Mouse (Mus musculus): ENCODE measurements around the gene Psmd5.
"Not testable (repeated sequence)": the region's sequence is repeated elsewhere in the genome, so short reads cannot be mapped to it uniquely, and the experiment has no call there.

The Psmd5 gene

DNA sequence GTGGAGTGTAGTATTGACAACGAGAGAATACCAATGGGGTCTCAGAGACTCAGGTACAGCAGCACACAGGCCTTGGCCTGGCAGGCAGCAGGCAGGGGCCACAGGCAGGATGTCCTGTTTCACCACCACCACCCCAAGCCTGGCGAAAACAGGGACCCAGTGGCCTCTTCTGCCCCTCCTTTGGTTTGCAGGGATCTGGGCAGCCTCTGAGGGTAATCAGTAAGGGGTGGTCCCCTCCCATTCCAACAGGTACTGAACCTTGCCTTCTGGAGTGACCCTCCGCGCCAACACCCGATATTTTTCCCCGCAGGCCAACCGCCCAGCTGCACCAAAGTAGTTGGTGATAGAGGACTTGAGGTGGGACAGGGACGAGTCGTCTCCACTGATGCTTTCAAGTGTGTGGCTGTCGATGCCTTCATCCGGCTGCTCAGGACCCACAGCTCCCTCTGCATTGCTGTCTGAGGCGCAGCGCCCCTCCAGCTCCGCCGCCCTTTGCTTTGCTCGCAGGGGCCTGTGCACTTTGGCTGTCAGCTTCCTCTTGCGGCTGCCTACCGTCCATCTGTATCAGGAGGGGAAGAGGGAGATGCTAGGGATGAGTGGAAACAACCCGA, 20.8 kb upstream of the Psmd5 start:
- no peak for DNase-seq (ENCODE audit: low spot score)

DNA sequence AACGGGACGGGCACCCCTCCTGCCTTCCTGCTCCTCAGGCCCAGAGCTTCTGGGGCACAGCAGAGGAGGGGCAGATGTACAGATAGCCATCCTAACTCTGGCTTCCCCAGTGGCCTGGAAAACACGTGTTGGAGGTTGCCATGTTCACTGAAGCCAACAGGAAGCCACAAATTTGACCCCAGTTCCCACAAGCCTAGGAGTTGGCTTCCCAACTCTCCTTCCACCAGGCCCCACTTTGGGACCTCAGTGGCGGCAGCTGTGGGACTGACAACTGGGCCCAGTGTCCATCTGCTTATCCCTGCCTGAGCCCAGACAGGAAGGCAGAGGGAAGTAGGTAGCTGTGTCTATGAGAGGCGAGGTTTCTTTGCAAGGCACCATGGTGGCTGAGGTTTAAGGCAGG, 19.2 kb upstream of the Psmd5 start:
- DNase-seq (ENCODE audit: low spot score), result no peak

DNA sequence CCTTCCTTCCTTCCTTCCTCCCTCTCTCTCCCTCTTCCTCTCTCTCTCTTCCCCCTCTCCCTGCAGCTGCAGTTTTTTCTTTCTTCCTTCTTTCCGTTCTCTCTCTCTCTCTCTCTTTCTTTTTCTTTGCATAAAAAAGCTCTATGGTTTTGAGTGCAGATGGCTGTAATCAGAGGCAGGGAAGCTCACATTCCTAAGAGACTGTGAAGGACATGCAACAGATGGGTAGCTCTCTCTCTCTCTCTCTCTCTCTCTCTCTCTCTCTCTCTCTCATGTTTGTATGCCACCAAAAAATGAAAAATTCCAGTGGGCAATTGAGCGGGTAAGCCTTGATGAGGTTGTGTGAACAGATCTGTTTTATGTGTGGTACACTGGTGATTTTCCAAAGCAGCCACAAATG, 9.4 kb upstream of the Psmd5 start:
- DNase-seq (ENCODE audit: low spot score), result no peak

DNA sequence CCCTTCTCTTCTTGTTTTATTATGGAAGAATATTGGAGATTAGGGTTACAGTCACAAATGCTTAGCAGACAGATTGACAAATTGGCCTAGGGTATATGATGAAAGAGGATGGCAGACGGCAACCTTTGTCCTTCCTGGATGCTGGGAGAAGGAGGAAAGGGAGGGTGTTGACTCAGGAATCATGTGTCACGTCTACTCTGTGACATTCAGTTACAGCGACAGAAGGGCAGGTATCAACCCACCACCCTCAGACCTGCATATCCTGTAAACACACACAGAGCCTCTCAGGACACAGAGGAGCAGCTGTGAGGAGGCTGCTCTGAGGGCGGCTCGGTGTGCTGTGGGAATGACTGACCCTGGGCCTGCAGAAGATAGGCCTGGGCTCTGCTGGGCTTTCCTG, 8.4 kb upstream of the Psmd5 start:
- no peak for DNase-seq (ENCODE audit: low spot score)

DNA sequence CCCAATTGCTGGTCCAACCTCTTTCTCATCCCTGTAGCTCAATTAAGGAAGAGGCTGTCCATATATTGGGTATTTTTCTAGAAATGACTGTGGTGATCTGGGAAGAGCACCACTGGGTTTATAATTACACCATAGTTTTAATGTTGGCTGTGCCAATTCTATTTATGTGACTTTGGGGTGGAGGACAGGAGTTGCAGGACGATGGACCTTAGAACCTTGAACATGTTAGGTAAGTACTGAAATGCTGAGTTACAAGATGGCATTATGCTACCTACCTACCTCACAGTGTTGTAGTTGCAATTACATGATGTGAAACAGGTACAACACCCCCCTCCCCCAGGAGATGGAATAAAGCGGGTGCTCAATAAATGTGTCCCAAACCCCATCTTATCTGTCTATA, 8.0 kb upstream of the Psmd5 start:
- no peak for DNase-seq (ENCODE audit: low spot score)

DNA sequence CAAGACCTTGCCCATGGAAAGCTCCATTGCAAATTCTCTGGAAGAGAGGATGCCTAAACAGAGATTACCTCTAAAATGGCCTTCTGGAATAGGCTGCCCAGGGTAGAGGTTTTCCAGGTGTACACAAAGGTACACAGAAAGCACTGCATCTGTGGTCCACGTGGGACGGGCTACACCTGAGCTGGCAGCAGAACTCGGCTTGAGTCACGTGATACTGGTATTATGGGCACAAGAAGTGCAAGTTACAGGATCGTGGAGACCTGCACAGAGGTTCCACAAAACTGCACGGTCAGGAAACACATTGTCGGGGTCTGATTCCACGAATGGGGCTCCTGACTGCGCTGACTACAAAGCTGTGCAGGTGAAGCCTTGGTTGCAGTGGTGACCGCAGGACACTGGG, 5.3 kb upstream of the Psmd5 start:
- DNase-seq (ENCODE audit: low spot score), result no peak

DNA sequence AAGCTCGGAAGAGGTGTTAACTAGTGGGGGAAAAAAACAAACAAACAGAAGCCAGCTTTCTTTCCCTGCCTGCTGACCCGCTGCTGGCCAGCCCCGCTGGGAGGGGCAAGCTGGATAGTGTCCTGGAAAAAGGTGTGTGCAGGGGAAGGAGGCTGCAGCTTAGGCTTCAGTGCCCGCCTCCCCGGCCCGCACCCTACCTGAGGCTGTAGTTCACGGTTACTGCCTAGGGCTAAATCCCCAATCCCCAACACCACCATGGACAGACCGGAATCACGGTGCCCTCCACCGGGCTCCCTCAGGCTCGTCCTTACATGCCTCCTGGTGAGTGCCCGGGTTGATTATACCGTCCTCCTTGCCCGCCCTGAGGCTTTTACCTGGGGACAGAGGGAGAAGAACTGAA, 497 bp downstream of the Psmd5 start, which contains the start of gene Cutal:
Gene Cutal, plus strand, starts transcription at position 126 of the 400 bp plus-strand sequence.
- DNase-seq (ENCODE audit: low spot score), result no peak

DNA sequence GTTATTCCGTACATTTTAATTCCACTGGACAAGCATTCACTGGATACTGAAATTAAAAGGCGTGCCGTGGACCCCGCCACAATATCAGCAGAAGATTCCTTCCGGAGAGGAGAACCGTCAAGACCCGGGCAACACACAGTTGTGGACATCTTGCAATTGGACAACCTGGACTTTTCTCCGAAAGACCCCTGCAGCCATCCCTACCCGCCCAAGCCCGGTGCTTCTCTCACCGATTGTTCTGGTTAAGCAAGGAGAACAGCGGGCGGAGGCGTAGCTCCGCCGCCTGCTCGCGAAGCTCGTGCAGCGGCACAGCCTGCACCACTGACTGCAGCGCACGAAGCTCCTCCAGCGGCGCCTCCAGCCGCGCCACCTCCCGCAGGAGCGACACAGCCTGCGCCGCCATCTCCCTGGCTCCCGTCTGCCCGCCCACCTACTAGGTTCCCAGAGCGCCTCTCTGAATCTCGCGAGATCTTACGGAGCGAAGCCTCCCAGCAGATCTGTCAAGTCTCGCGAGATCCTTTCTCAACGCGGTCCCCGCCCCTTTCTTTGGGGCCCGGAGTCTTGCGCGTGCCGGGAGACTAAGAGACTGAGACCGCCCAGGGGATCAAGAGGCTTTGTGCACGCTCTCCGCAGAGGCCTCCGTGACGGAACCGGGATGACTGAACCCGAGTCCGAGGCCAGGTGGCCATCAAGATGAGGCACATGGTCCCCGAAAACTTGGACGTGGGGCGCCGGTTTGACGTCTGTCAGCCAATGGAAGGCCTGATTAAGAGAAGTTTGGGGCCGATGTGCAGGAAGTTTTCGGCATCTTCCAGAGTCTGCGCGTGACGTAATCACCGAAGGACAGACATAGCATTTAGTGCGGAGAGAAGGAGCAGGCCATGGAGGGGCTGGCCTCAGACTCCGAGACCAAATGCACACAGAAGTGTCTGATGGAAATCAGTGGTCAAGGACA, 4.0 kb downstream of the Psmd5 start:
- peak; percentile 92 for DNase-seq (ENCODE audit: low spot score)

DNA sequence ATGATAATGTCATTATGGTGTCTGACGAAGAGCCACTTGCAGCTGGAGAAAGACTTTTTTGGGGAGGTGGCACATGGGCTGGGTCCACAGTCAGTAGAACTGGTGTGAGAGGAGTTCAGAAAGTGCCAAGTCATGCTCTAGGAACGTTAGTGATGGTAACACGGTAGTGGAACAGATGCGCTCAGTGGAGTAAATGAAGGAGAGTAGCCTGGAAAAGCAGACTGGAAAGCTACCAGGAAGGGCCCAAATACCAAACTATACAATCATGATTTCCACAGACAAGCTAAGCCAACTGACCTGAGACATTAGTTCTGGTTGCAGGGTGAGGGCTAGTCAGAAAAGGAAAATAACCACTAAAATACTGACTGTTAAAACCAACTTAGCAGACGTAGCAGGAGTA, 5.1 kb downstream of the Psmd5 start:
- DNase-seq (ENCODE audit: low spot score), result no peak

DNA sequence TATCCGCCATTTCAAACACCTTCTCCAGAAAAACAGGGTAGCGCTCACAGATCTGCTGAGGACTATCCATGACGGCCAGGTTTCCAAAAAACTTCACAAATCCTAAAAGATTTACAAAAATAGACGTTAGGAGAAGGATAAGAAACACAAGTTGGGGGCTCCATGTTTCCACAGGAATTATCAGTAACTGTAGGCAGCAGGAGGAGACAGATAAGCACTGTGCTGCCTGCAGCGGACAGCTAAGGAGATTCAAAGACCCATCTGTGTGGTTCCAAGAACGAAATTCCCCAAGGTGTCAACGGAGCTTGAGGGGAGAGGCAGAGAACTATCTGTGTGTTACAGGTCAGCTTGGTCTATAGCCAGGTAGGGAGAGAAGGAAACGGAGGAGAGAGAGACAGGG, 17.0 kb downstream of the Psmd5 start:
- DNase-seq (ENCODE audit: low spot score), result no peak

DNA sequence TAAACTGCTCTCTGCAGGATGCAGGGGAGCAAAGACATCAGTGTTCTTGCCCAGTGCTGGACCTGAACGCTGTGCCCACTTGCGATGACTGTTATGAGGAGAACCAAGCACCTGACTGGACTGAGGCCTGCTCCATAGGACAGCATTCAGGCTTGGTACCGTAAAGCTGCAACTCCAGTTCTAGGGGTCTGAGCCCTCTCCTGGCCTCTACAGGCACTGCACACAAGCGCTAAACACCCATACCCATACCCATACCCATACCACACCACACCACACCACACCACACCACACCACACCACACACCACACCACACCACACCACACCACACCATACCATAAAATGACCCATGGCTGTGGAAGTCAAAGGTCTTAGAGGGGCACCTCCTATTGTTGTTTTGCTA, 19.5 kb downstream of the Psmd5 start:
- DNase-seq (ENCODE audit: low spot score), result no peak

DNA sequence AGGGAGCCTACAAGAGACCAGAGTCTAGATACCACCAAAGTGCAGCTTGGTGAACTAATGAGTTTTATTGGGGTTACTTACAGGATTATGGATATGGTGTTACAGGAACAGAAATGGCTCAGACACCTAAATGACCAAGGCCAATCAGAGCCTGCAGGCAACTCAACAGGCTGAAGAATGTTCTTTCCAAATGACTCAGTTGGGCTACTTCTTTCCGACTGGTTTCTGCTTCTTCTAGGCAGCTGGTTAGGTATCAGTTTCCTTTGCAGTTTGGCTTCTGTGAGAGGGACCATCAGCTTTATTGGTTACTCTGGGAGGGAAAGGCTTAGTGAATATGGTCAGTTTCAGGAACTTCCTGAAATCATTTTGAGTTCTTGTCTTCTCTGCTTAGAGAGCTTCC, 27.1 kb downstream of the Psmd5 start:
- no peak for DNase-seq (ENCODE audit: low spot score)

DNA sequence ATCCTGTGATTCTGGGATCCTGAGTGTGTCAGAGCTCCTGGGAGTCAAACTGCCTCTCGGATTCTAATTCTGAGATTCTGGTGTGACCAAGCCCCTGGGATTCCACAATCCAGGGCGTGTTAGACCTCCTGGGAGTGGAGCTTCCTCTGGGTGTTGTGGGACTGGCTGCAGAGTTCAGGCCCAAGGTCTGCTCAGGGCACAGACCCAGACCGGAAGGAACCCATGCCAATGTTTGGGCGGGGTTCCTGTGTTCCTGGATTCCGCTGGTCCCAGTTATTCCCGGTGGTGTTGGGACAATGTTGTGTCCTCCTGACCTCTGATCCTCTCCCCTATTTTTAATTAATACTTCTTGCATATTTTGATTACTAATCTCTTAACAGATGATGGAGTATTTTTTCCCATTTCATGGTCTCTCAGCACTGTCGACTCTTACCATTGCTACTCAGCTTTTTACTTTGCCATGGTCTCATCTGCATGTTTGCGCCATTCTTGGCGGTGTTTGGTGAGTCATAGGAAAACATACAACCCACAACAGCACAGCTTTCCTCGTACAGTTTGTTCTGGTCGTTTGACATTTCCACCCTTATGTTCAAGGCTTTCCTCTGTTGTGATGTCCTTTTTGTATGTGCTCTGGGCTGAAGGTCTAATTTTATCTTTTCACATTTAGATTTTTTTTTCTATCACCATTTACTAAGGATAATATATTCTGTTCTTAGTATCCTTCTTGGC, 31.4 kb downstream of the Psmd5 start:
- peak; percentile 12 for DNase-seq (ENCODE audit: low spot score)

DNA sequence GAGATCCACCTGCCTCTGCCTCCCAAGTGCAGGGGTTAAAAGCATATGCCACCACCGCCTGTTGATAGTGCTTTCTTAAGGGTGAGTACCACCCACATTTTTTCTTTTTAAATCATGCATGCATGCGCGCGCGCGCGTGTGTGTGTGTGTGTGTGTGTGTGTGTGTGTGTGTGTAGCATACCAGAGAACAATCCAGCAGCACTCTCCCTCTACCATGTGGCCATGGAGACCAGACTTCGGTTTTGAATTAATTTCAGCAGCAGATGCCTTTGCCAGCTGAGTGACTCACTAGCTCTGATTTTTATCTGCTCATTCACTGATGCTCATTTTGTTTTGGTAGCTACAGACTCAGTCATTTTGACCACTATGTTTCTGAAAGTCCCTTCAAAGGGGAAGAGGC, 33.1 kb downstream of the Psmd5 start:
- peak; percentile 18 for DNase-seq (ENCODE audit: low spot score)

DNA sequence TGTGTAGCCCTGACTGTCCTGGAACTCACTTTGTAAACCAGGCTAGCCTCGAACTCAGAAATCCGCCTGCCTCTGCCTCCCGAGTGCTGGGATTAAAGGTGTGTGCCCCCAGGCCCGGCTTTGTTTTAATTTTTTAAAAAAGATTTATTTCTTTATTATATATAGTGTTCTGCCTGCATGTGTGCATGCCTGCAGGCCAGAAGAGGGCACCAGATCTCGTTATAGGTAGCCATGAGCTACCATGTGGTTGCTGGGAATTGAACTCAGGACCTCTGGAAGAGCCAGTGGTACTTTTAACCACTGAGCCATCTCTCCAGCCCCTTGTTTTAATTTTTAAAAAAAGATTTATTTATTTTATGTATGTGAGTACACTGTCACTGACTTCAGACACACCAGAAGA, 34.6 kb downstream of the Psmd5 start:
- not testable (repeated sequence) for DNase-seq (ENCODE audit: low spot score)

DNA sequence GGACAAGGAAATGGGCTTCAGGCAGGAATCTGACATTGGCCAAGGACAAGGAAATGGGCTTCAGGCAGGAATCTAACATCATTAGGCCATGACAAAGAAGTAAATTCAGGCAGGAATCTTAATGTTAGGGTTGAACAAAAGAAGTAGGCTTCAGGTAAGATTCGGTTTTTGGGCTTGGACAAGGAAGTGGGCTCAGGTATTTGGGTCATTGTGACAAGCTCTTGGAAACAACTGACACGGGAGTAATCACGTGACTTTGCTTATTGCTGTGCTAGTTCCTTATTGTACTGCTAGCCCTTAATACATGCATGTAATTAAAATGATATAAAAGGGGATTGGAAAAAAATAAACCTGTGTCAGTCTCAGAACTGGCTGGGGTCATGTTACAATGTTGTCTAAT, 39.1 kb downstream of the Psmd5 start:
- DNase-seq (ENCODE audit: low spot score), result no peak

DNA sequence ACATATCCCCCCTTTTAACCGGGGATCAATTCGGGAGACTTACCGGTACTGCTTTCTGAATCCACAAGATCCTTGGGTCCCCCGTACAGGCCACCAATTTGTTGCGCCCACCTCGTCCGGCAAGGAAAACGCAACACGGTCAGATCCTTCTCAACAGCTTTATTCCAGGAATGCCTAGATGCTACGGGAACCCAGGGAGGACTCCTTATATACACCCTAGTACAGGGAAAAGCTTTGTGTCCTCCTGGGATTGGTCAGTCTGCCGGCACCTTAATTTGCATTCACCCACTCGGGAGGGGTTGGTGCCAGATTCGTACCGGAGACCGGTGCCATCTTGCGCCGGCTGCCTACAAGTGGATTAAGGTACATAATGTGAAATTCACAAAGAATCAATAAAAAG, 41.1 kb downstream of the Psmd5 start:
- DNase-seq (ENCODE audit: low spot score), result no peak

DNA sequence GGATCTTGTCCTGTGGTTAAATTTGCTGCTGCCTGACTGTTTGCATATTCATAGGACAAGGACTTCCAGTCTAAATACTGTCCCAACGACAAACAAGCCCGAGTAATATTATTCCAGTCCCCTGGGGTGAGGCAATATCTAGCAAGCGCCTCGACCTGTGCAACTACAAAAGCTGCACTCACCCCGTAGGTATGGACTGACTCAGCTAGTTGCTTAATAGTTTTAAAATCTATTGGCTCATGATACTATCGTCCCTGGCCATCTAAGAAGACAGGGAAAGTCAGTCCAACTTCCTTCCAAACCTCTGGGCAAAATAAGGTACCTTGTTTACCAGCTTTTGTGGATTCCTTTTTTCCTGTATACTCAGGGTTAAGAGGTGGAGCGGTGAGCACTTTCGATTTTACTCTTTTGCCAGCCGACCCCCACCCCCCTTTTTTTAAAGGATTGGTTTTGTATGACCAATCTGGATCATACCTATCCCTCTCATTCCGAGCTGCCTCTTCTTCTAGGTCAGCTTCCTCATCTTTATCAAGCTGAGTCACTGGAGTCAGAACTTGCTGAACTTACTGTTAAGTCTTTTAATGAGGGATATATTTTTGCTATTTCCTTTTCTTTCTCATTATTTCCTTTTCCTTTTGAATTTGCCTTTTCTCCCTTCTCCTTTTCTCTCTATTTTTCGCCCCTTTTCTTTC, 41.9 kb downstream of the Psmd5 start, which contains the start of gene Gm34653:
Gene Gm34653, plus strand, starts transcription at position 242 of the 692 bp plus-strand sequence.
- not testable (repeated sequence) for DNase-seq (ENCODE audit: low spot score)

DNA sequence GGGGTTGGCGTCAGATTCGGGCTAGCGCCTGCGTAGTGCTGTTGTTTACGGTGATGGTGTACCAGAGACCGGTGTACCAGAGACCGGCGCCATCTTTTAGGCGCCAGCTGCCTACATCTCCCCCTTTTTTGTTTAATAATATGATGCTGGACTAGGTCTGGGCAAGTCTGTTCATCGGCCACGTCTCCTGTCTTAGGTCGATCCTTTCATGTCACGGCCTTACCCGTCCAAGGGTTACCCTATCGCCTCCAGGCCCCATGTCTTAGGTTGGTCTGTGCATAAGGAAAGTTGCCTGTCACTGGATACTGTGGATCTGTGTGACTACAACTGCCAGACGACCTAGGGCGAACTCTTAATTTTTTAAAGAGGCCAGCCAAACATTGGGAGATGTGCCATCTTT, 44.7 kb downstream of the Psmd5 start:
- not testable (repeated sequence) for DNase-seq (ENCODE audit: low spot score)

DNA sequence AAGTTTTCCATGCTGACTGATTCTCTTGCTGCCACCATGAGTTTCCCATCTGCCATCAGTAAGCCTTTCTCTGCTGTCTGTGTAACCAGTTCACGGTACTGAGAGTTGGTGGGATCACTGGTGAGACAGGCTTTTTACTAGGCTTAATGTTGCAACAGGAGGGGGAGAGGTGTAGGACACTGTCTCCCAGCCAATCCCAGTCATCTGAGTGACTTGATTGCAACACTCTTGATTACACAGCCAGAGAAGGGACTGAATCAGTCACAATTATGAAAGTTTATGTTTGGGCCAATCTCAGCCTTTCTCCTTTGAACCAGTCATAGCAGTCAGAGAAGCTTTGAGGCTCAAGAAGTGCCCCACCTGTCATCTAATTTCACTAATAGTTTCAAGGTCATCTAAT, 46.7 kb downstream of the Psmd5 start:
- DNase-seq (ENCODE audit: low spot score), result no peak

DNA sequence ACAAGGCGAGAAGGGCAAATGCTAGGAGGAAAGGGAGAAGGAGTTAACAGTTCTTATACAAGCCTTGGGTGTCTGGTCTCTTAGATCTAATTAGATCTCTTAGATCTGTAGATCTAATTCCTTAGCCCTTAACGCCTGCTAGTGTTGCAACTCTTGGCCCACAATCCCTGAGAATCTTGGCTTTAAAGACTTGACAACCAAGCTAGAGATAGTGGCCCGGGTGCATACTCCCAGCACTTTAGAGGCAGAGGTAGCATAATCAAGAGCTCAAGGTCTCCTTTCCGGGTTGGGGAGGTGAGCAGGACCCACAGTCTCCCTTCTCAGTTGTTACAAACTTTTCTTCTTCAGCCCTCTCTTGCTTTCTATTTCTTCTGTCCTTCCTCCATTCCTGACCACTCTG, 47.2 kb downstream of the Psmd5 start:
- DNase-seq (ENCODE audit: low spot score), result no peak
